Mouse (Mus musculus) ES-Bruce4 (cell line): Measurements from ENCODE around the gene Pias1.

Experiments
- CTCF ChIP-seq: IDR thresholded peaks from one replicate; pipeline ENCODE4 v1.8.1; 2011; ENCODE audit warnings: low read depth, low read length
- EP300 ChIP-seq: IDR thresholded peaks from 2 replicates; pipeline ENCODE4 v1.6.1; 2011; ENCODE audit warnings: low read depth, low read length; ENCODE audit not compliant: insufficient read depth

DNA sequence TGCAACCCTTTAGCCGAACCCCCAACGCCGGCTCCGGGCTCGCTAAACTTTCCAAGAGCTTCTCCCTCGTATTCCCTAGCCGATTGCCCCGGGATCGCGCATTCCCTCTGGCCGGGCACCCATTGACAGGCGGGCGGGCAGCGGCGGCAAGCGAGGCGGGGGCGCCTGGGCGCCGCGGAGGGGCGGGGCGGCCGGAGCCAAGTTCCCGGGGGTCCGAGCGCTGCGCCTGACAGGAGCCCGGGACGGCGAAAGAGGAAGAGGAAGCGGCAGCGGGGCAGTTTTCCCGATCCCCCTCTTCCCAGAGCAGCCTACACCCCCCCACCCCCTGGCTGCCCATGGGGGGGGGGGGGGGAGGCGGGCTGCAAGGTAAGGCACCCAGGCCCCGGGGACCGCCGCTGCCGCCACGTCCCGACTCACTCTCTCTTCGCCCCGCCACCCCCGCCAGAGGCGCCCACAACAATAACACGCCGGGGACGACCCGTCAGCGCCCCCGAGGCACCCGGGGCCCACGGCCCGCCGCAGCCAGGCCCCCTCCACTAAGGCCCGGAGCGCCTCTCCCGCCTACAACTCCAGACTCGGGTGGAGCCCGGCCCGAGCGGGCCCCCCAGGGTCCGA lies 7.5 kb downstream of the Pias1 start:
- no peak for TF ChIP-seq EP300
- TF ChIP-seq CTCF, result no peak
